Mouse (Mus musculus): ENCODE measurements around the gene Arl9. TPM values are rescaled to one million over a fixed set of nuclear protein-coding genes. Genes with fewer than 3 reads are reported as not detected.
A peak's percentile ranks its signal among the peaks of the same experiment; 100 is the strongest.
"Not testable (repeated sequence)": the region's sequence is repeated elsewhere in the genome, so short reads cannot be mapped to it uniquely, and the experiment has no call there.

The Arl9 gene
- polyA plus RNA-seq, 1 experiment from 2014 or later: not detected

GRCm38 (mm10) chr5:76984015-76984414, 19.8 kb upstream of the Arl9 start:
- Histone ChIP-seq H3K27ac (no peak overlapping the region), H3K9me3 (no peaks in the 10 kb centered on the region), H3K27me3 (ENCODE audit: insufficient read depth, poor library complexity, severe bottlenecking) (no peaks in the 10 kb centered on the region), H3K36me3 (peaks cover 92% of the 10 kb centered on the region), H3K4me3 (no peak overlapping the region), H3K4me1 (replicated peaks) (no peaks in the 10 kb centered on the region)
- DNase-seq (ENCODE audit: low spot score): no peak
- 94% methylated on average over 11 of the region's 11 CpGs for WGBS

DNA sequence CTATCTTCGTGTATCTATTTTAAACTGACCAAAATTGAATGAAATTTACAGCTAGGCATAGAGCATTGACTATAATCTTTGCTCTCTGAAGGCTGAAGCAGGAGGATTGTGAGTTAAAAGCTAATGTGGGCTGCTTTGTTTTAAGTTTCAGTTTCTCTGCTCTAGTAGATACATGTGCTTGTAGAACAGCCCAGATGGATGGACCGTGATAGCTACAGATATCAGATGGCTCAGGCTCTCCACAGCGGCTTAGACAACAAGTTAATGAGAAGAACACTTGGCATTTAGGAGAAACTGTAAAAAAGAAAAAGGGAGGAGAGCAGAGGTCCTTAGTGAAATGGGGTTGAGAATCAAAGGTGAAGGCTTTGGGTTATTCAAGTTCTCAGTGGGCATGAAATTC, 13.1 kb upstream of the Arl9 start:
- H3K4me3 ChIP-seq: no peak overlapping the region
- WGBS: 93% methylated on average over 3 of the region's 3 CpGs
- peaks cover 94% of the 10 kb centered on the region for H3K36me3 ChIP-seq

DNA sequence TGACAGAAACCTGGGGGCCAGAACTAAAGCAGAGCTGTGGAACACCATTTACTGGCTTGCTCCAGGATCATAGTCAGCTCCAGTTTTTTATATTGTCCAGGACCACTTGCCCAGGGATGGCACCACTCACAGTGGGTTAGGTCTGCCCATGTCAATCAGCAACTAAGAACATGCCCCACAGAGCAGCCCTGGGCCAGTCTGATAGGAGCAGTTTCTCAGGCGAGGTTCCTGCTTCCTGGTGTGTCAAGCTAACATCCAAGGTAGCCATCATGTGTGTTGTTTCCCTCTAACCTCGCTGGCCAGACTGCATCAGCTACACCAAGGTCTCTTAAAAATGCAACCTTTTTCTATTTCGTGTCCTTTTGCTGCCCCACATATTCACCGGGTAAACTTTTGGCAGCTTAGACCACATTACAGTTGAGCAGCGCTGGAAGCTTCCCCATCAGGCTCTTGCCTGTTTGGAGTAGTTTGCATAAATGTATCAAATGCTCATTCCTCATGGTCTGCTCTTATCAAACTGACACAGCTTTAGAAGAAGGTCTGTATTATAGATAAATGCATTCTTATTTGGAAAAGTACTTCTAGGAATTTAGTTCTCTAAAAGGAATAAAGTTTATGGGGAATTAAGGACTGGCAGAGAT, 10.6 kb upstream of the Arl9 start:
- peaks cover 97% of the 10 kb centered on the region for H3K36me3 ChIP-seq
- no peak overlapping the region for H3K27ac ChIP-seq
- H3K27me3 ChIP-seq (ENCODE audit: insufficient read depth, poor library complexity, severe bottlenecking): no peaks in the 10 kb centered on the region
- H3K4me1 ChIP-seq (replicated peaks): no peaks in the 10 kb centered on the region
- no peak overlapping the region for H3K4me3 ChIP-seq
- no peak for DNase-seq (ENCODE audit: low spot score)
- no peaks in the 10 kb centered on the region for H3K9me3 ChIP-seq
- 92% methylated on average over 5 of the region's 5 CpGs for WGBS

More for the DNA sequence above, 13.1 kb upstream of the Arl9 start:
- H3K27ac ChIP-seq: no peak overlapping the region
- no peaks in the 10 kb centered on the region for H3K9me3 ChIP-seq
- no peaks in the 10 kb centered on the region for H3K4me1 ChIP-seq (replicated peaks)
- H3K27me3 ChIP-seq (ENCODE audit: insufficient read depth, poor library complexity, severe bottlenecking): no peaks in the 10 kb centered on the region
- no peak for DNase-seq (ENCODE audit: low spot score)

DNA sequence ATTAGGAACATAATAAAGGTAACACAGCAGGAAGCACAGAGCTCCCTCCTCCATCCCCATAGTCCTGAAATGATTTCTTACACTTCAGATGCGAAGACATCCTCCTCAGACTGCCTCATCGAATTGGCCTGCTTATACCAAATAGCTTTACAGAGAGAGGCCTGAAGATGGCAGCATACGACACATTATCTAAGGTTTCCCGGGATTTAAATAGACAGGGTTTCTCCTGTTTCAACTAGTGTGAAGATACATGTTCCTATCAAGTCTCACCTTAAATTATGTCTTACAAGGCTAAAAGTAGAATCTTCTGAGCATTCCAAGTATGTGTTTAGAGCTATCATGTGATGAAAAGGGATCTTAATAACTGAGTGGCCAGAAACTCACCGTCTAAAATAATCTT, 5.4 kb upstream of the Arl9 start:
- no peak for DNase-seq (ENCODE audit: low spot score)
- H3K27ac ChIP-seq: no peak overlapping the region
- no peaks in the 10 kb centered on the region for H3K9me3 ChIP-seq
- 54% methylated on average over 5 of the region's 5 CpGs for WGBS
- peaks cover 81% of the 10 kb centered on the region for H3K36me3 ChIP-seq
- no peaks in the 10 kb centered on the region for H3K4me1 ChIP-seq (replicated peaks)
- H3K27me3 ChIP-seq (ENCODE audit: insufficient read depth, poor library complexity, severe bottlenecking): no peaks in the 10 kb centered on the region
- H3K4me3 ChIP-seq: no peak overlapping the region

DNA sequence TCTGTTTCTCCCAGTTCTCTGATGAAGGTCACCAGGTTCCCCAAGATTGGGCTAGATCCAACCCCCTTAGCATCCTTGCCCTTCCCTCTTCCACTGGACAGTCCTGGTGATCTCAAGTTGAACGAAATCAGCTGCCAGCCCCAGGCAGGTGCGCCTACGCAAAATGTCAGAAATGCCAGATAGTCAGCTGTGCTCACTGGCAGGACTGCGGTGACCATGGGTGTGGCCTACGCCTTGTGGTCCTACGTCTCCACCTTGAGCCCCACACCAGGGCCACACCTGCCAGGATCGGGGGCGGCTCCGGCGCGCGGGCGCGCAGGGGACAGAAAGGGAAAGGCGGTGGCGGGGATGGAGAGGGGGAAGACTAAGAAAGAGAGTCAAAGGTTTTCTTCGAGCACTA, 2.7 kb upstream of the Arl9 start:
- 90% methylated on average over 17 of the region's 17 CpGs for WGBS
- H3K36me3 ChIP-seq: peaks cover 53% of the 10 kb centered on the region

GRCm38 (mm10) chr5:77010352-77010751, 6.5 kb downstream of the Arl9 start:
- Histone ChIP-seq H3K27me3 (ENCODE audit: insufficient read depth, poor library complexity, severe bottlenecking) (peaks cover 5% of the 10 kb centered on the region; the same call in 1 of the 2 replicates), H3K36me3 (no peaks in the 10 kb centered on the region), H3K4me1 (replicated peaks) (no peaks in the 10 kb centered on the region), H3K4me3 (no peak overlapping the region), H3K27ac (no peak overlapping the region), H3K9me3 (no peaks in the 10 kb centered on the region)
- DNase-seq (ENCODE audit: low spot score): no peak
- 94% methylated on average over 9 of the region's 9 CpGs for WGBS

More for the DNA sequence above, 2.7 kb upstream of the Arl9 start:
- Histone ChIP-seq H3K4me3 (no peak overlapping the region), H3K27ac (no peak overlapping the region), H3K4me1 (replicated peaks) (no peaks in the 10 kb centered on the region), H3K27me3 (ENCODE audit: insufficient read depth, poor library complexity, severe bottlenecking) (no peaks in the 10 kb centered on the region), H3K9me3 (no peaks in the 10 kb centered on the region)
- no peak for DNase-seq (ENCODE audit: low spot score)

- WGBS: 67% methylated on average over 3 of the region's 3 CpGs
- DNase-seq (ENCODE audit: low spot score): no peak
- Histone ChIP-seq H3K36me3 (no peaks in the 10 kb centered on the region), H3K27me3 (ENCODE audit: insufficient read depth, poor library complexity, severe bottlenecking) (peaks cover 8% of the 10 kb centered on the region), H3K9me3 (no peaks in the 10 kb centered on the region), H3K4me1 (replicated peaks) (peaks cover 6% of the 10 kb centered on the region; the same call in 1 of the 2 replicates), H3K4me3 (no peak overlapping the region), H3K27ac (no peak overlapping the region)
Observed at GRCm38 (mm10) chr5:77011082-77011481, 7.2 kb downstream of the Arl9 start.

- peaks cover 10% of the 10 kb centered on the region; the same call in 1 of the 2 replicates for H3K4me1 ChIP-seq (replicated peaks)
- H3K4me3 ChIP-seq: no peak overlapping the region
- H3K36me3 ChIP-seq: no peaks in the 10 kb centered on the region
- no peaks in the 10 kb centered on the region for H3K9me3 ChIP-seq
- peaks cover 29% of the 10 kb centered on the region for H3K27me3 ChIP-seq (ENCODE audit: insufficient read depth, poor library complexity, severe bottlenecking)
- no peak for DNase-seq (ENCODE audit: low spot score)
- WGBS: 88% methylated on average over 3 of the region's 3 CpGs
- H3K27ac ChIP-seq: no peak overlapping the region
Observed at GRCm38 (mm10) chr5:77013171-77013570, 9.3 kb downstream of the Arl9 start.

DNA sequence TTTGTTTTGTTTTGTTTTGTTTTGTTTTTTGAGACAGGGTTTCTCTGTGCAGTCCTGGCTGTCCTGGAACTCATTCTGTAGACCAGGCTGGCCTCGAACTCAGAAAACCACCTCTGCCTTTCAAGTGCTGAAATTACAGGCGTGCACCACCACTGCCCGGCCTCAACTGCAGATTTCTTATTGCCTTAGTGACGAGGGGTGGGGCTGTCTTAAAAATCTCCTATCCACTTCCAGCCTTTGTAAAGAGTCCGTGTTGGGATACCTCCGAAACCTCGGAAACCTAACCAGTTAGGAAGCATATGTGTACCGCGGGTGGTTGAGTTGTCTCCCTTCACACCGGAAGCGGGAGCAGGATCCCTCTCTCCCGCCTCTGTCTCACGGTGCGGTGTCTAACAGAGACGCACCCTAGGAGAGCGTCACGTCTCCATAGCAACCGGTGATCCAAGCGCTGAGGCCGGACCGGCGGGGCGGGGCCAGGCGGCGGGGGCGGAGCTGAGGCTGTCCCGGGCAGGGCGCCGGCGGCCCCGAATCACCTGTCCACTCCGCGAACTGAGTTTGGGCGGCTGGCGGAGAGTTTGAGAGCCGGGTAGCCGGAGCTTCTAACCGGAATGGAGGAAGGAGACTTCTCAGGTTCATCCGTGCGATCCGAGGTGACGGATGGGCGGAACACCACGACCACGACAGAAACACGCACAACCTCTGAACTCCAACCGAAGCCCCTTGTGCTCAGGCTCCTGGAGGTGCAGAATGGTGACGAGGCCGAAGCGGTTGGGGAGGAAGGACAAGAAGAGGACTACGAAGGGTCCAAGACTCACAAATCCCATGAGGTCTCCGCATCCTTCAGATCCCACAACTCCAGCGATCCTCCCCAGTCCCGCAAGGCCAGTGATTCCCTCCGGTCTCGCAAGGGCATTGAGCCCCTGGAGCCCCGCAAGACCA, 12.0 kb downstream of the Arl9 start, which contains the start of gene Thegl:
Thegl (plus strand) TSS at position 480 of the 939 bp plus-strand sequence.
- no peaks in the 10 kb centered on the region for H3K9me3 ChIP-seq
- H3K4me3 ChIP-seq: peak within 1 kb of the TSS; percentile 60
- H3K27me3 ChIP-seq (ENCODE audit: insufficient read depth, poor library complexity, severe bottlenecking): peaks cover 30% of the 10 kb centered on the region
- H3K4me1 ChIP-seq (replicated peaks): peaks cover 10% of the 10 kb centered on the region; the same call in 1 of the 2 replicates
- no peak within 1 kb of the TSS for H3K27ac ChIP-seq
- peak; percentile 83 for DNase-seq (ENCODE audit: low spot score)
- H3K36me3 ChIP-seq: no peaks in the 10 kb centered on the region
- WGBS: 13% methylated on average over 57 of the region's 57 CpGs

DNA sequence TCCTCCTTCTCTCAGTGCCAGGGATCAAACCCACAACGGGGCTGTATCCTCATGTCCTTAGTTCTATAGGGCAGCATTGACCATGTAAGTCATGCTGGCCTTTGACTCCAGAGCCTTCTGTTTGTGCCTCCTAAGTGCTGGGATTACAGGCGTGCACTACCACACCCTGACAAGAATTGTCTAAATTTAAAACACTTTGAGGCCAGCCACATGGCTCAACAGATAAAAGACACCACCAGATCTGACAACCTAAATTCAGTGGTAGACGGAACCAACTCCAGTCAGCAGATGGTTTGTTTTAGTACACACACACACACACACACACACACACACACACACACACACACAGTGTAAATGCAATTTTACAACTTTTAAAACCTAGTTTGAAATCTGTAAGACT, 24.2 kb downstream of the Arl9 start:
- H3K27me3 ChIP-seq (ENCODE audit: insufficient read depth, poor library complexity, severe bottlenecking): no peaks in the 10 kb centered on the region
- WGBS: 84% methylated on average over 3 of the region's 3 CpGs
- no peak for DNase-seq (ENCODE audit: low spot score)
- H3K4me3 ChIP-seq: no peak overlapping the region
- no peaks in the 10 kb centered on the region for H3K4me1 ChIP-seq (replicated peaks)
- no peaks in the 10 kb centered on the region for H3K9me3 ChIP-seq
- no peak overlapping the region for H3K27ac ChIP-seq
- no peaks in the 10 kb centered on the region for H3K36me3 ChIP-seq

GRCm38 (mm10) chr5:77029735-77030134, 25.9 kb downstream of the Arl9 start:
- H3K36me3 ChIP-seq: no peaks in the 10 kb centered on the region
- DNase-seq (ENCODE audit: low spot score): no peak
- no peaks in the 10 kb centered on the region for H3K9me3 ChIP-seq
- no peak overlapping the region for H3K4me3 ChIP-seq
- no peaks in the 10 kb centered on the region for H3K4me1 ChIP-seq (replicated peaks)
- 77% methylated on average over 5 of the region's 5 CpGs for WGBS
- no peak overlapping the region for H3K27ac ChIP-seq
- no peaks in the 10 kb centered on the region for H3K27me3 ChIP-seq (ENCODE audit: insufficient read depth, poor library complexity, severe bottlenecking)

GRCm38 (mm10) chr5:77035101-77035500, 31.2 kb downstream of the Arl9 start:
- H3K4me1 ChIP-seq (replicated peaks); H3K27me3 ChIP-seq (ENCODE audit: insufficient read depth, poor library complexity, severe bottlenecking); H3K4me3 ChIP-seq; DNase-seq (ENCODE audit: low spot score); H3K9me3 ChIP-seq; H3K27ac ChIP-seq; H3K36me3 ChIP-seq: not testable (repeated sequence)

- no peaks in the 10 kb centered on the region for H3K36me3 ChIP-seq
- WGBS: 91% methylated on average over 10 of the region's 10 CpGs
Observed at GRCm38 (mm10) chr5:77038451-77038850, 34.6 kb downstream of the Arl9 start.

More at GRCm38 (mm10) chr5:77038451-77038850, 34.6 kb downstream of the Arl9 start:
- DNase-seq (ENCODE audit: low spot score): no peak
- Histone ChIP-seq H3K27ac (no peak overlapping the region), H3K4me1 (replicated peaks) (no peaks in the 10 kb centered on the region), H3K27me3 (ENCODE audit: insufficient read depth, poor library complexity, severe bottlenecking) (no peaks in the 10 kb centered on the region), H3K9me3 (no peaks in the 10 kb centered on the region), H3K4me3 (no peak overlapping the region)
